Mouse (Mus musculus) stomach, embryonic 16.5 days (tissue): ENCODE data around the gene Glmp. TPM values are rescaled to one million over a fixed set of nuclear protein-coding genes. Genes with fewer than 3 reads are reported as not detected.
A peak's percentile ranks its signal among the peaks of the same experiment; 100 is the strongest.

ENCODE experiments used
- ATAC-seq: fragments of 200-750 bp; cut with Nextera tagmentation; 2 replicates; pipeline ENCODE4 v1.8.0; 2017; ENCODE audit warnings: moderate number of reproducible peaks, moderate TSS enrichment; ENCODE audit not compliant: insufficient read depth, low FRiP score
- H3K27ac ChIP-seq: fragments of 300-500 bp; sonication (generic); 2 replicates; pipeline ENCODE4 v1.5.1; 2014; ENCODE audit warnings: low read length
- H3K27me3 ChIP-seq: fragments of 300-500 bp; sonication (generic); 2 replicates; pipeline ENCODE4 v1.6.1; 2014; ENCODE audit warnings: low read length, control low read depth, mixed read lengths; ENCODE audit not compliant: control insufficient read depth, insufficient read depth
- H3K36me3 ChIP-seq: fragments of 300-500 bp; sonication (generic); 2 replicates; pipeline ENCODE4 v1.6.1; 2014; ENCODE audit warnings: low read length; ENCODE audit not compliant: control insufficient read depth, insufficient read depth
- H3K4me1 ChIP-seq: fragments of 300-500 bp; sonication (generic); 2 replicates; pipeline ENCODE4 v1.6.1; 2014; ENCODE audit warnings: low read length, control low read depth, mixed read lengths; ENCODE audit not compliant: control insufficient read depth, insufficient read depth
- H3K4me2 ChIP-seq: fragments of 300-500 bp; sonication (generic); 2 replicates; pipeline ENCODE4 v1.6.1; 2014; ENCODE audit warnings: low read depth, low read length, mixed read lengths
- H3K4me3 ChIP-seq: fragments of 300-500 bp; sonication (generic); replicated peaks from 2 replicates; pipeline ENCODE4 v1.5.1; 2014; ENCODE audit warnings: mild to moderate bottlenecking, low read length
- H3K9ac ChIP-seq: fragments of 300-500 bp; sonication (generic); 2 replicates; pipeline ENCODE4 v1.6.1; 2014; ENCODE audit warnings: low read length
- H3K9me3 ChIP-seq: fragments of 300-500 bp; sonication (generic); replicated peaks from 2 replicates; pipeline ENCODE4 v1.6.1; 2016; ENCODE audit warnings: low read length, control low read depth; ENCODE audit not compliant: control insufficient read depth
- WGBS: fragments of 180-500 bp; shearing (Covaris S2); extraction: QIAGEN DNeasy Blood & Tissue Kit; methylation state at CpG from one replicate; pipeline ENCODE4 v1.1.7; 2014; 5-methylcytosine and 5-hydroxymethylcytosine counted together
- polyA plus RNA-seq: library from polyadenylated mRNA; unstranded; fragments of >200 nt; fragmentation: Nextera tagmentation; extraction: Ambion mirVana; gene quantifications from 2 replicates; pipeline ENCODE4 v1.2.1, GENCODE M21; 2015

Gene Glmp
- polyA plus RNA-seq, 1 experiment from 2014 or later: 191 TPM

DNA sequence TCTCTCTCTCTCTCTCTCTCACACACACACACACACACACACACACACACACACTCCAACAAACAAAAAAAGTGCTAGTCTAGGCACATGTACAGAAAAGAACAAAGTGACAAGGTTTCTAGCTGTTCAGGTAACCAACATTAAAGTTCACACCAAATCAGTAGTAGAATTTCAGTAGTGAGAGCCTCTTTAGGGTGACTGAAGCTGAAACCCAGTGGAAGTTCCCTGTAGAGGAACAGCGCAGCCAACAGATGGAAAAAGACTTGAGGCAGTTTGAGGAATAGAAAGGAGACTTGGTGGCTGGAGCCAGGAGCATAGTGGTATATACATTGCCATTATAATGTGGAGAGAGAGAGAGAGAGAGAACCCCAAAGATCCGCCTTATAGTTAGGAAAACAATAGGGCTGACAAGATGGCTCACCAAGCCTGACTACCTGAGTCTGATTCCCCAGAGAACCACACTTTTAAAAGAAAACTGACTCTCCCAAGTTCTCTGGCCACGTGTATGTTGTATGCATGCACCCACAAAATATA is 10.1 kb downstream of the Glmp start:
- Histone ChIP-seq H3K4me3 (peak overlapping the region; percentile 83), H3K9me3 (no peaks in the 10 kb centered on the region), H3K27me3 (no peaks in the 10 kb centered on the region)

DNA sequence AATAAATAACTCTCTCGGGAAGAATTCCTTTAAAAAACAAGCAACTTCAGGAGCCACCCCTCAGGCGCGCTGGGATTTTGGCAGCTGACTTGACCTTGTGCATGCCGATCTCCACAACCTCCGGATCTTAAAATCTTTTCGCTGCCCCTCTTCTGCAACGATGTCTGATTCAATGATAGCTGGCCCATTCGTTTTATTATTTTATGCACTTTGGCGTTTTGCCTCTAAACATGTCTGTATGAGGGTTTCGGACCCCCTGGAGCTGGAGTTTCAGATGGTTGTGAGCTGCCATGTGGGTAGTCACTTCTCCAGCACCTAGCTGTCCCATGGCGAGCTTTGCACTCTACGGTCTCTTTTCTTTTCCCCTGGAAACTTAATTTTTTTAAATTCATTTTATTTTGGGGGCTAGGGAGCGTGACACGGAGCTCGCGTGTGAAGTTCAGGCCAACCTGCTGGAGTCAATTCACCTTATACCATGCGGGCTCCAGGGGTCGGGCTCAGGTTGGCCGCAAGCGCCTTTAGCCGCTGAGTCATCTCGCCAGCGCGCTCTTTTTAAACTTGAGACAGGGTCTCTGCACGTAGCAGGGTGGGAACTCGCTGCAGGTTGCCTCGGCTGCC is 10.7 kb downstream of the Glmp start:
- WGBS: under 1% methylated on average over 27 of the region's 27 CpGs
- Histone ChIP-seq H3K27me3 (no peaks in the 10 kb centered on the region), H3K27ac (peak overlapping the region; percentile 97), H3K4me3 (peak overlapping the region; percentile 83), H3K4me2 (peak overlapping the region; percentile 84), H3K4me1 (peaks cover 34% of the 10 kb centered on the region), H3K36me3 (no peaks in the 10 kb centered on the region), H3K9me3 (no peaks in the 10 kb centered on the region), H3K9ac (peak overlapping the region; percentile 93)
- peak; percentile 18; the same call in 1 of the 2 replicates for ATAC-seq

More for the DNA sequence above, 10.1 kb downstream of the Glmp start:
- WGBS: 34% methylated on average over 3 of the region's 3 CpGs
- Histone ChIP-seq H3K4me2 (peak overlapping the region; percentile 84), H3K27ac (peak overlapping the region; percentile 97), H3K36me3 (no peaks in the 10 kb centered on the region), H3K4me1 (peaks cover 34% of the 10 kb centered on the region), H3K9ac (peak overlapping the region; percentile 93)
- no peak for ATAC-seq

DNA sequence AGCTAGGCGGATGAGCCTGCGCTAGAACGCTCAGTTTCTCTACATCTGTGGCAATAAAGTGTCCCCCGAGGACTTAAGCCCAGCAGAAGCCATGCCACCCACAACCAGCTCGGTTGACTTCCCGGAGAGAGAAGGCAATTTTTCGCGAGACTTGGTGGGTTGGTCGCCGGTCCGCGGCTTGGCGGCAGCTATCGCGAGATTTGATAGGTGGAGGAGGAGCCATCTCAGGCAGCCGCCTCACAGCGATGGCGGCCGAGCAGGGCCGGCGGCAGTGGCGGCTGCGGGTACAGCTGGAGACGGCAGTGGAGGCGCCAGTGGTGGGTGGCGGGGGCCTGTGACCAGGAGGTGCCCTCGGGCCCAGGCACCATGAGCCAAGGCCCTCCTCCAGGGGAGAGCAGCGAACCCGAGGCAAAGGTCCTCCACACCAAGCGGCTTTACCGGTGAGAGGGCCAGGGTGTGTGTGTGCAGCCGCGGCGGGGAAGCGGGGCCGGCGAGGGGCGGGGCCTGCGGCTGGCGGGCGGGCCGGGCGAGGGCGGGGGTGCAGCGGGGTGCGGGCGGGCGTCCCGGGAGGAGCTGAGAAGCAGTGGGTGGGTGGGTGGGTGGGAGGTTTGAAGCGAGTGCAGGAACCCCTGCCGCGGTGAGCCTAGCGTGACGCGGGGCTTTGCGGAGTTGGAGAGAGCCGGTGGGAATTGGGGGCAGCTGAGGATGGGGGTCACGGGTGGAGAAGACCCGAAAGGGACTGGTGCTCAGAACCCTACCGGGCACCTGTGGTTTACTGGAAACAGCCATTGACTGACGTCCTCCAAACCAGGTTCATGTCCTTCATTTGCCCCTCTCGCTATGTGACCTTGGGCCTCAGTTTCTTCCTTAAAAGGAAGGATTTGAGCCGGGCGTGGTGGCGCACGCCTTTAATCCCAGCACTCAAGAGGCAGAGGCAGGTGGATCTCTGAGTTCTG is 11.5 kb downstream of the Glmp start, which contains the start of the genes Tmem79 and Smg5:
Gene Tmem79 (minus strand): TSS at position 91 of the 956 bp plus-strand sequence.
Gene Smg5 (plus strand): TSS at position 203 of the 956 bp plus-strand sequence.
- Histone ChIP-seq H3K4me2 (peak within 1 kb of the TSS; percentile 84), H3K9ac (peak within 1 kb of the TSS; percentile 93), H3K4me1 (peaks cover 34% of the 10 kb centered on the region), H3K27me3 (no peaks in the 10 kb centered on the region), H3K36me3 (no peaks in the 10 kb centered on the region), H3K4me3 (peak within 1 kb of the TSS; percentile 83), H3K27ac (peak within 1 kb of the TSS; percentile 97), H3K9me3 (no peaks in the 10 kb centered on the region)
- peak; percentile 91 for ATAC-seq
- 1% methylated on average over 56 of the region's 66 CpGs for WGBS

DNA sequence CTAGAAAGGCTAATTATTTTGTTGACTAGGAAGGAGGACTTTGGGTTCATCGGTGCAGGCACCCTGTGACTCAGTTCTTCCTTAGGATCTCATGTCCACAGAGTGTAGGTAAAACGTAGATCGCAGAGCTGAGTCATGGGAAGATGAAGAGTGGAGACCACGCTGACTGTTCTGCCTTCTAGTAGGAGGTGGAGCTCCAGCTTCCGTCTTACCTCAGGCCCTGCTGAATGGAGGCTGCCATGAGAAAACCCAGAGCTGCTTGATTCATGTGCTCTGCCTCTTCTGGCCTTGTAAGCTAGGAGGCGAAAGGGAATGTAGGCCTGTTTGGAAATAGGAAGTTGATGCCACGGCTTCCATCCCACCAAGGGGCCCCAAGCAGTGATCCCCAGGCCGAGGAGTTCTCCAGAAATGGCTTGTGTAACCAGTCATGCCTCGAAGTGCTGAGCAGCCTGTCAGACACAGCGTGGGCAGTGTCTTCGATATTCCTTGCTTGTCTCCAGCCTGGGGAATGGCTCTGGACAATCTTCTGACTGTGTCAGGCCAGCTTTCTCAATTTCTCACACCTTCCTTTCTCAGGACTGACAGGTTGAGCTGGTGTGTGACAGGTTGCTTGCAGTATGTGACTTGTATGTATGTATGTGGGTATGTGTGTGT is 12.7 kb downstream of the Glmp start:
- no peaks in the 10 kb centered on the region for H3K9me3 ChIP-seq
- H3K9ac ChIP-seq: peak overlapping the region; percentile 39; the same call in 1 of the 2 replicates
- H3K4me2 ChIP-seq: peak overlapping the region; percentile 84
- peaks cover 7% of the 10 kb centered on the region; the same call in 1 of the 2 replicates for H3K36me3 ChIP-seq
- peaks cover 34% of the 10 kb centered on the region for H3K4me1 ChIP-seq
- H3K4me3 ChIP-seq: peak overlapping the region; percentile 83
- WGBS: 55% methylated on average over 11 of the region's 11 CpGs
- ATAC-seq: no peak
- H3K27ac ChIP-seq: peak overlapping the region; percentile 97
- no peaks in the 10 kb centered on the region for H3K27me3 ChIP-seq

DNA sequence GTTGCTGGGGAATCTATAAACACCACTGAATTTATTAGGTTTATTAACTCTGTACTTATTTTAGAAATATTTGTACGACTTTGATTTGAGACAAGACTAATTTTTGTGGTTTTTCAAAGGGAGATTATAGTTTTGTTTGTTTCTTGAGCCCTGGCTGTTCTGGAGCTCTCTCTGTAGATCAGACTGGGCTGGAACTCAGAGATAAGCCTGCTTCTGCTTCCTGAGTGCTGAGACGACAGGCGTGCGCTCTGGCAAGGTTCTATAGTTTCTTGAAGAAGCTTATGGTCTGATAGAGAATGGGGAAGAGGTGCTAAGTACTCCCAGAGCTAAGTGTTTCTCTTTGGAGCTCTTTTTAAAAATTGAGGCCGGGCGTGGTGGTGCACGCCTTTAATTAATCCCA is 13.5 kb downstream of the Glmp start:
- WGBS: 83% methylated on average over 7 of the region's 7 CpGs

DNA sequence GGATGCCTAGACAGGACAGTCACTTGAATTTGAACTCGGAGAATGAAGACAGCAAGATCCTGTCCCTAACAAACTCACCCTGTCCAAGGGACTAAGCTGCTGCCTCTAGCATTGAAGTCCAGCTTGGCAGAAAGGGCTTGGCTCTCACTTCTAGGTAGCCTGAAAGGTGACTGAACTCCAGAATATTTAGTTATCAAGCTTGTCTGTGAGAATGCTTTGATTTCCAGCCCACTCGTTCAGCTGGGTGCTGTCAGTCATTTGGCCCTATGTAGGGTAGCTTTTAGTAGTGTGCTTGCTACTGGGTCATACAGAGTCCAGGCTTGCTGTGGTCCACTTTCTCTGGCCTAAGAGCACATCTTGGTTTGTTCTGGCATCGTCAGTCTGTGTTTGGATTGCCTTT is 14.2 kb downstream of the Glmp start:
- no peak for ATAC-seq
- peaks cover 12% of the 10 kb centered on the region for H3K36me3 ChIP-seq
- H3K9me3 ChIP-seq: no peaks in the 10 kb centered on the region
- peaks cover 30% of the 10 kb centered on the region for H3K4me1 ChIP-seq
- H3K4me3 ChIP-seq: no peak overlapping the region
- WGBS: 73% methylated on average over 3 of the region's 3 CpGs
- H3K4me2 ChIP-seq: no peak overlapping the region
- H3K27ac ChIP-seq: no peak overlapping the region
- H3K9ac ChIP-seq: no peak overlapping the region
- no peaks in the 10 kb centered on the region for H3K27me3 ChIP-seq

More for the DNA sequence above, 13.5 kb downstream of the Glmp start:
- Histone ChIP-seq H3K9ac (no peak overlapping the region), H3K27me3 (no peaks in the 10 kb centered on the region), H3K27ac (no peak overlapping the region), H3K36me3 (peaks cover 7% of the 10 kb centered on the region; the same call in 1 of the 2 replicates), H3K9me3 (no peaks in the 10 kb centered on the region), H3K4me1 (peaks cover 30% of the 10 kb centered on the region), H3K4me2 (no peak overlapping the region), H3K4me3 (no peak overlapping the region)
- ATAC-seq: no peak

DNA sequence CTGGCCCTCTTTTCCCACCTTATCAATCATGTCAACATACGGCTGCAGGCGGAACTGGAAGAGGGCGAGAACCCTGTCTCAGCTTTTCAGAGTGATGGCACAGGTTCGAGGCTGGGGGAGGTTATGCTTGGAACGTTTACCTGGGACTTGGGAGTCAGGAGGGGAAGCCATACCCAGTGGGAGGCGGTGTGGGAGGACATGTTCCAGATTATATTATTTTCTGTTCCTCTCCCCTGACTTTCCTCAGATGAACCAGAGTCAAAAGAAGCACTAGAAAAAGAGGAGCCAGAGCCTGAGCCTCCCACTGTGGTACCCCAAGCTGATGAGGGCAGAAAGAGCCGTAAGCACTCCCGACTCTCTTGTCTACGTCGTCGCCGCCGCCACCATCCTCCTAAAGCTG is 25.9 kb downstream of the Glmp start:
- Histone ChIP-seq H3K36me3 (peaks cover 39% of the 10 kb centered on the region), H3K27me3 (no peaks in the 10 kb centered on the region), H3K9me3 (no peaks in the 10 kb centered on the region), H3K4me2 (no peak overlapping the region), H3K27ac (no peak overlapping the region), H3K9ac (no peak overlapping the region), H3K4me1 (no peaks in the 10 kb centered on the region), H3K4me3 (no peak overlapping the region)
- no peak for ATAC-seq
- 85% methylated on average over 13 of the region's 13 CpGs for WGBS

DNA sequence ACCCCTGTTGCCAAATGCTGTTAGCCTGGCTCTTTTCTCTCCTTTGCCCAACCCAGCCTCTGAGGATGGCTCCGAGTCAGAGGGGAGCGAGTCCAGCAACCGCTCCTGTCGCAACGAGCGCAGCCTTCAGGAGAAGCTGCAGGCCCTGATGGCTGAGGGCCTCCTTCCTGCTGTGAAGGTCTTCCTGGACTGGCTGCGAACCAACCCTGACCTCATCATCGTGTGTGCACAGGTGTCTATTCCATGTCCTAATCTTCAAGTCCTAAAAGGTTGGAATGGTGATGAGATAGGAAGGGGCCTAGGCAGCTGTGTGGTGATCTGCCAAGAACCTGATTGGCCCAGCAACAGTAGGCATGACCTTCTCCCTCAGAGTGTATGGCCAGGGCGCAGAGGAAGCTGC is 28.1 kb downstream of the Glmp start:
- Histone ChIP-seq H3K4me2 (no peak overlapping the region), H3K27me3 (no peaks in the 10 kb centered on the region), H3K4me1 (no peaks in the 10 kb centered on the region), H3K9ac (no peak overlapping the region), H3K9me3 (no peaks in the 10 kb centered on the region), H3K4me3 (no peak overlapping the region), H3K27ac (no peak overlapping the region), H3K36me3 (peaks cover 27% of the 10 kb centered on the region)
- WGBS: 89% methylated on average over 9 of the region's 9 CpGs
- ATAC-seq: no peak
